Mouse (Mus musculus): ENCODE results near the gene Defb39.

Defb39 gene

GRCm38 (mm10) chr8:19064710-19065109, at the start of gene Defb39:
Defb39 (minus strand) TSS chr8:19064810.
- DNase-seq = no peak

GRCm38 (mm10) chr8:19066013-19066412, 1.4 kb upstream of the Defb39 start:
- no peak for DNase-seq

GRCm38 (mm10) chr8:19062891-19063290, 1.7 kb downstream of the Defb39 start:
- no peak for DNase-seq

- no peak for DNase-seq
Measured at GRCm38 (mm10) chr8:19045242-19045641, 19.4 kb downstream of the Defb39 start.

- DNase-seq = no peak
Measured at GRCm38 (mm10) chr8:19026466-19026865, 38.1 kb downstream of the Defb39 start, which contains the start of gene Defb38. Defb38 (minus strand) TSS chr8:19026566.
